Mouse (Mus musculus): ENCODE data around the gene Abcc9.

Abcc9 gene

GRCm38 (mm10) chr6:142614324-142614723 lies 87.8 kb downstream of the Abcc9 start:
- no peak for DNase-seq (ENCODE audit: low spot score)

GRCm38 (mm10) chr6:142612366-142612765 lies 89.7 kb downstream of the Abcc9 start:
- no peak for DNase-seq (ENCODE audit: low spot score)

- no peak for DNase-seq (ENCODE audit: low spot score)
Observed at GRCm38 (mm10) chr6:142609401-142610373, 92.4 kb downstream of the Abcc9 start.

- DNase-seq (ENCODE audit: low spot score) = no peak
Observed at GRCm38 (mm10) chr6:142607080-142607479, 95.0 kb downstream of the Abcc9 start.

GRCm38 (mm10) chr6:142602772-142603171 lies 99.3 kb downstream of the Abcc9 start:
- no peak for DNase-seq (ENCODE audit: low spot score)

GRCm38 (mm10) chr6:142578831-142579230 lies 123.3 kb downstream of the Abcc9 start:
- DNase-seq (ENCODE audit: low spot score) = no peak

GRCm38 (mm10) chr6:142577801-142578200 lies 124.3 kb downstream of the Abcc9 start:
- no peak for DNase-seq (ENCODE audit: low spot score)

- no peak for DNase-seq (ENCODE audit: low spot score)
Observed at GRCm38 (mm10) chr6:142572876-142573275, 129.2 kb downstream of the Abcc9 start.

GRCm38 (mm10) chr6:142571629-142572360 lies 130.3 kb downstream of the Abcc9 start:
- DNase-seq (ENCODE audit: low spot score) = peak; percentile 49

GRCm38 (mm10) chr6:142571055-142571618 lies 131.0 kb downstream of the Abcc9 start, which contains the start of gene Kcnj8:
Gene Kcnj8 (minus strand): TSS chr6:142571614.
- DNase-seq (ENCODE audit: low spot score) = peak; percentile 70

GRCm38 (mm10) chr6:142570046-142570770 lies 131.9 kb downstream of the Abcc9 start:
- peak; percentile 37 for DNase-seq (ENCODE audit: low spot score)

- no peak for DNase-seq (ENCODE audit: low spot score)
Observed at GRCm38 (mm10) chr6:142568713-142569357, 133.3 kb downstream of the Abcc9 start.

- DNase-seq (ENCODE audit: low spot score) = no peak
Observed at GRCm38 (mm10) chr6:142567452-142567851, 134.7 kb downstream of the Abcc9 start.

GRCm38 (mm10) chr6:142564746-142565145 lies 137.4 kb downstream of the Abcc9 start:
- no peak for DNase-seq (ENCODE audit: low spot score)

GRCm38 (mm10) chr6:142561151-142561550 lies 141.0 kb downstream of the Abcc9 start:
- DNase-seq (ENCODE audit: low spot score) = no peak

- DNase-seq (ENCODE audit: low spot score) = no peak
Observed at GRCm38 (mm10) chr6:142558772-142559679, 143.1 kb downstream of the Abcc9 start.

GRCm38 (mm10) chr6:142558076-142558475 lies 144.0 kb downstream of the Abcc9 start:
- DNase-seq (ENCODE audit: low spot score) = peak; percentile 17

- no peak for DNase-seq (ENCODE audit: low spot score)
Observed at GRCm38 (mm10) chr6:142555988-142556387, 146.1 kb downstream of the Abcc9 start.

- DNase-seq (ENCODE audit: low spot score) = no peak
Observed at GRCm38 (mm10) chr6:142551482-142551881, 150.6 kb downstream of the Abcc9 start.

- DNase-seq (ENCODE audit: low spot score) = no peak
Observed at GRCm38 (mm10) chr6:142550871-142551270, 151.2 kb downstream of the Abcc9 start.

Data from embryo, embryonic 10 days (tissue).